Mouse (Mus musculus) forebrain, embryonic 13.5 days (tissue): Measurements from ENCODE around the gene Fam43b. TPM values are rescaled to one million over a fixed set of nuclear protein-coding genes. Genes with fewer than 3 reads are reported as not detected.

Experiments used
- ATAC-seq: fragments of 200-750 bp; cut with Nextera tagmentation; 2 replicates; pipeline ENCODE4 v1.8.0; 2017
- H3K27ac ChIP-seq: fragments of 300-500 bp; sonication (generic); 2 replicates; pipeline ENCODE4 v1.5.1; 2015; ENCODE audit warnings: inconsistent platforms, mild to moderate bottlenecking, moderate library complexity
- H3K27me3 ChIP-seq: fragments of 300-500 bp; sonication (generic); 2 replicates; pipeline ENCODE4 v1.6.1; 2015; ENCODE audit warnings: mild to moderate bottlenecking, inconsistent platforms
- H3K36me3 ChIP-seq: fragments of 300-500 bp; sonication (generic); 2 replicates; pipeline ENCODE4 v1.6.1; 2015; ENCODE audit warnings: mild to moderate bottlenecking, inconsistent platforms; ENCODE audit not compliant: poor library complexity, severe bottlenecking
- H3K4me1 ChIP-seq: fragments of 300-500 bp; sonication (generic); 2 replicates; pipeline ENCODE4 v1.6.1; 2015; ENCODE audit warnings: inconsistent platforms
- H3K4me2 ChIP-seq: fragments of 300-500 bp; sonication (generic); 2 replicates; pipeline ENCODE4 v1.6.1; 2015; ENCODE audit warnings: inconsistent platforms, mild to moderate bottlenecking, moderate library complexity
- H3K4me3 ChIP-seq: fragments of 300-500 bp; sonication (generic); 2 replicates; pipeline ENCODE4 v1.5.1; 2015; ENCODE audit warnings: mild to moderate bottlenecking, inconsistent platforms
- H3K9ac ChIP-seq: fragments of 300-500 bp; sonication (generic); 2 replicates; pipeline ENCODE4 v1.6.1; 2015; ENCODE audit warnings: mild to moderate bottlenecking, inconsistent platforms
- H3K9me3 ChIP-seq: fragments of 300-500 bp; sonication (generic); replicated peaks from 2 replicates; pipeline ENCODE4 v1.6.1; 2016; ENCODE audit warnings: inconsistent platforms
- WGBS: fragments of 180-500 bp; shearing (Covaris S2); methylation state at CpG from one replicate; pipeline ENCODE4 v1.1.7; 2015; 5-methylcytosine and 5-hydroxymethylcytosine counted together
- polyA plus RNA-seq: library from polyadenylated mRNA; unstranded; fragments of >200 nt; fragmentation: Nextera tagmentation; extraction: Ambion mirVana; gene quantifications from 2 replicates; pipeline ENCODE4 v1.2.1, GENCODE M21; 2015

Fam43b gene
- polyA plus RNA-seq, 1 experiment from 2014 or later, result 0.84 TPM

DNA sequence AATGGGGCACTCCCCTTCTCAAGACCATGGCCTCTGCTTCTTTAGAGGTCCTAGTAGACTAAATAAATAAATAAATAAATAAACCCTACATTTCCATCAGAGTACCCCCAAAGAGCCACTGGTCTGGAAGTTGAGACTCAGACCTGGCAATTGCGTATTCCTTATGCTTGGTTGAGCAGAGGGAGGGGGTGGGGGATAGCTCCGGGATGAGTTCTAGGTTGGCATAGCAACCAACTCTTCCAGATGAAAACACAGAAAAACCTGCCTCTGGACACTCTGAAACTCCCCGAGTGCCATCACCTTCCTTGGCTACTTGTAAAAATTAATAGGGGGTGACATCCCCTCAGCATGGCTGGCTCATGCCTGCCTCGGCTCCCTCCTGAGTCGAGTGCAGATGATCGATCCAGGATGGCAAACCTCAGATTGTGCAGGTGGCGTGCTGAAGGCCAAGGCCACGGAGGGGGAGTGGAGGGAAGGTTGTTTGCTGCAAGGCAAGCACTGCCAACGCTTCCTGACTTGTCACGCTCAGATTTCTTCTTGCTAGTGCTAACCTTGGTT is 16.1 kb downstream of the Fam43b start:
- peak overlapping the region; percentile 25; the same call in 1 of the 2 replicates for H3K27ac ChIP-seq
- H3K36me3 ChIP-seq, result no peaks in the 10 kb centered on the region
- peaks cover 11% of the 10 kb centered on the region for H3K4me1 ChIP-seq
- H3K4me2 ChIP-seq, result no peak overlapping the region
- H3K27me3 ChIP-seq, result no peaks in the 10 kb centered on the region
- no peak for ATAC-seq
- H3K4me3 ChIP-seq, result no peak overlapping the region
- WGBS, result 41% methylated on average over 10 of the region's 10 CpGs
- H3K9ac ChIP-seq, result no peak overlapping the region
- no peaks in the 10 kb centered on the region for H3K9me3 ChIP-seq

DNA sequence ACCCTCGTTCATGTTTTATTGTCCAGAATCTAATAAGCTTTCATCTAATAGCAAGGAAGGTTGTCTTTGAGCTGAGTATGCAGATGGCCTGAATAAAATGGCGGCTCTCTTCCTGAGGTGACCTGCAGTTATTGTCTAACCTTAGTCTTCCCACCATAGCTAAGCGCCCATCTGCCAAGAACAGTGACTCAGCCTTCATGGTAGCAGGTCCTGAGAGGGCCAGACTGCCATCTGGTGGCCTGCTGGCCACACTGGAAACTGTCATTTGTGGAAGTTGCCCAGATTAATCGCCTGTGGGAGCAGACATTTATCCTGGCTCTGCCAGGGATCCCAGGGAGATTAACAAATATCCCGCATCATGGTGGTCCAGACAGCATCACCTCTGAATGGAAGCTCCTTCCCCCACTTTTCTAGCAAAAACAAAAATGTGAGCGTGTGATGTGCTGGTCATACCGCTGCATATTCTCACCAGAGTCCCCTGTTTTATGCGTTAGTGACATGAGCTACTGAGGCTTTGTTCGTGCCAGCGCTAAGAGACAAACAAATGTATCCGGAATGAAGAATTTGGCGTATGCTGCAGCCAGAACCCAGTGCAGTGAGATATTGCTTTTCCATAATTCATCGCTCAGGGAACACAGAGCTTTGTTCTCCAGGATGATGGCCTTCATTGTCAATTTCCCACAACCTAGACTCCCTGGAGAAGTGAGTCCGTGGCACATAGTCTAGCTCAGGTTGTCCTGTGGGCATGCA is 17.1 kb downstream of the Fam43b start:
- peak; percentile 50; the same call in 1 of the 2 replicates for ATAC-seq
- Histone ChIP-seq H3K27ac (0 out of 2 replicates have a peak overlapping the region, but pooled peaks have one; percentile 25), H3K4me3 (no peak overlapping the region), H3K4me2 (no peak overlapping the region), H3K9ac (no peak overlapping the region), H3K4me1 (peaks cover 11% of the 10 kb centered on the region), H3K36me3 (no peaks in the 10 kb centered on the region), H3K27me3 (no peaks in the 10 kb centered on the region), H3K9me3 (no peaks in the 10 kb centered on the region)
- 49% methylated on average over 14 of the region's 14 CpGs for WGBS

DNA sequence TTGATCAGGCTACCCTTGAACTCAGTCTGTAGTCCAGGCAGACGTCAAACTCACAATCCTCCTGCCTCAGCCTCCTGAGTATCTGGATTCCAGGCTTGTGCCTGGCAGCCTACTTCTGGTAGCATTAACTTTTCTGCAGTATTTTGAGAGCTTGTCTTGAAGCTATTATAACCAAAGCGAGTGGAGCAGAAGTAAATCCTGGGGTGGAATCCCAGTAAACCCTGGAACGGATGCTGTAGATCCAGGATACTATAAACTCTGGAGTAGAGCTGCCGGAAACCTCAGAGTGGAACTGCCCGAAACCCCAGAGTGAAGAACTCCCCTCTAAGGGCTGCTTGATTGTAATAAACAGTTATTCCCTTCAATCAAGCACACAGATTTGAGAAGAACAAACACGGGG is 18.8 kb downstream of the Fam43b start:
- H3K27ac ChIP-seq, result no peak overlapping the region
- no peak overlapping the region for H3K4me3 ChIP-seq
- no peaks in the 10 kb centered on the region for H3K27me3 ChIP-seq
- no peak overlapping the region for H3K9ac ChIP-seq
- WGBS, result 54% methylated on average over 6 of the region's 6 CpGs
- no peak for ATAC-seq
- peaks cover 15% of the 10 kb centered on the region for H3K4me1 ChIP-seq
- H3K36me3 ChIP-seq, result no peaks in the 10 kb centered on the region
- H3K9me3 ChIP-seq, result no peaks in the 10 kb centered on the region
- H3K4me2 ChIP-seq, result no peak overlapping the region

DNA sequence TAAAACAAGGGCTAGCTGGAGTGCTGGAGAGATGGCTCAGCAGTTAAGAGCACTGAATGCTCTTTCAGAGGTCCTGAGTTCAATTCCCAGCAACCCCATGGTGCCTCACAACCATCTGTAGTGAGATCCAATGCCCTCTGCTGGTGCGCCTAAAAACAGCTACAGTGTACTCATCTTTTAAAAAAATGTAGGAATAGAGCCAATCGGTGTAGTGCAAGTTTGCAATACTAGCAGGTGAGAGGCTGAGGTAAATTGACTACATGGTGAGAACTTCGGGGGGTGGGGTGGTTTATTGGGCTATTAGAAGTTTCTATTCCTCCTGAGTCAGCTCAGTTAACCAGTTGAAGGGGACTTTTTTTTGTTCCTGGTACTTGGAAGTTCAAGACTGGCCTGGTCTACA is 21.2 kb downstream of the Fam43b start:
- H3K36me3 ChIP-seq, result no peaks in the 10 kb centered on the region
- H3K4me2 ChIP-seq, result no peak overlapping the region
- ATAC-seq, result no peak
- no peak overlapping the region for H3K27ac ChIP-seq
- H3K4me1 ChIP-seq, result peaks cover 11% of the 10 kb centered on the region
- H3K9ac ChIP-seq, result no peak overlapping the region
- no peak overlapping the region for H3K4me3 ChIP-seq
- whole genome bisulfite sequencing, result 86% methylated on average over 3 of the region's 3 CpGs
- H3K9me3 ChIP-seq, result no peaks in the 10 kb centered on the region
- H3K27me3 ChIP-seq, result no peaks in the 10 kb centered on the region

DNA sequence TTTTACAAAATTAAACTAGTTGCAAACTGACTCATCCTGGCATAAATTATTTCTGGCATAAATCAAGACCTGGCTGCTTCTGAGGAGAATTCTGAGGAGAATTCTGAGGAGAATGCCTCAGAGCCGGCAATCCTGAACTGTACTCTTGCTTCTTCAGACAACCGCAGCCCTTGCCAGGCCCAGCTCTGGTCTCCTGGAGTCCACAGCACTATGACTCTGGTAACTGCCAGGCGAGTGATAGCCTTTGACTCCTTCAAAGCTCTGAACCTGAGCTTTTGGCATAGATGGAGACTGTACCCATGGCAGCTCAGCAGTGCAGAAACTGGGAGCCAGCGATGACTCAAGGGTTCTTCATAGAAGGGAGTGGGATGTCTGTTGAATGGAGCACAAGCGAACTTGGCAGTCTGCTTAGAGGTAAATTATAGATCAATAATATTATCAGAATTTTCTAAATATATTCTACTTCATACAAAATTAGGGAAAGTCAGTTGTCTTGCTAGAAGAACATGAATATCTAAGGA is 25.3 kb downstream of the Fam43b start:
- H3K27ac ChIP-seq, result no peak overlapping the region
- no peak overlapping the region for H3K9ac ChIP-seq
- peaks cover 25% of the 10 kb centered on the region for H3K27me3 ChIP-seq
- H3K4me3 ChIP-seq, result no peak overlapping the region
- H3K36me3 ChIP-seq, result no peaks in the 10 kb centered on the region
- H3K4me1 ChIP-seq, result peaks cover 18% of the 10 kb centered on the region
- no peak overlapping the region for H3K4me2 ChIP-seq
- no peaks in the 10 kb centered on the region for H3K9me3 ChIP-seq
- 87% methylated on average over 5 of the region's 5 CpGs for WGBS
- ATAC-seq, result no peak

DNA sequence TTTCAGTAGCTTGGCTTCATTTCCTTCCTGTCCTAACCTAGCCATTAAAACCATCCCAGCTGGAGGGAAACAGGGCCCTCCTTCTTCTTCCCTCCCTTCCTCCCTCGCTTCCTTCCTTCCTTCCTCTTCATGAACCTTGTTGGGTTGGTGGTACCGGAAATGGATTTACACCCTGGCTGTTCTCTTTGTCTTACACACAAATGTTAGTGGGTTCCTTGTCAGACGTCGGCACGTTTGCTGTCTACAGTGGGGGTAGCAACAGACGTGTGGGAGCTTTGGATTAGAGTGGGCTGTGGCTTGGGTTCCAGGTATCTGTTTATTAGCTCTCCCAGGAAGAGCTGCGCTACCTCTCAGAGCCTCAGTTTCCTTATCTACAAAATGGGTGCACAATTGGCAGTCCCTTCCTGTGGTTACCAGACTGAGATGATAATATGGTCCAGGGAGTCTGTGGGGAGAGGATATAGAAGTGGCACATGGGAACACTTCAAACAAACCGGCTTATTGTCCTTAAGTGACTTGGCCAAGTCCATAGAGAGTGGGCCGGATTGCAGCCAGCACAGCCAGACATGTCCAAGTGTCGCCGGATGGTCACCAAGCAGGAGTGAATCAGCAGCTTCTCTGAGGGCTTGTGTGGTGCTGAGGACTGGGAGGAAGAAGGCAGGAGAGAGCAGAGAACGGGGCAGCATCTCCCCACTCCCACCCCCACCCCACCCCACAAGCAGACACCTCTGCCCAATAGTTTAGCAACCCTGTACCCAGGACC is 27.6 kb downstream of the Fam43b start:
- Histone ChIP-seq H3K9ac (no peak overlapping the region), H3K4me1 (peaks cover 18% of the 10 kb centered on the region), H3K36me3 (no peaks in the 10 kb centered on the region), H3K4me2 (no peak overlapping the region), H3K27ac (no peak overlapping the region), H3K4me3 (no peak overlapping the region), H3K9me3 (no peaks in the 10 kb centered on the region), H3K27me3 (peaks cover 28% of the 10 kb centered on the region)
- ATAC-seq, result no peak
- WGBS, result 83% methylated on average over 12 of the region's 12 CpGs

DNA sequence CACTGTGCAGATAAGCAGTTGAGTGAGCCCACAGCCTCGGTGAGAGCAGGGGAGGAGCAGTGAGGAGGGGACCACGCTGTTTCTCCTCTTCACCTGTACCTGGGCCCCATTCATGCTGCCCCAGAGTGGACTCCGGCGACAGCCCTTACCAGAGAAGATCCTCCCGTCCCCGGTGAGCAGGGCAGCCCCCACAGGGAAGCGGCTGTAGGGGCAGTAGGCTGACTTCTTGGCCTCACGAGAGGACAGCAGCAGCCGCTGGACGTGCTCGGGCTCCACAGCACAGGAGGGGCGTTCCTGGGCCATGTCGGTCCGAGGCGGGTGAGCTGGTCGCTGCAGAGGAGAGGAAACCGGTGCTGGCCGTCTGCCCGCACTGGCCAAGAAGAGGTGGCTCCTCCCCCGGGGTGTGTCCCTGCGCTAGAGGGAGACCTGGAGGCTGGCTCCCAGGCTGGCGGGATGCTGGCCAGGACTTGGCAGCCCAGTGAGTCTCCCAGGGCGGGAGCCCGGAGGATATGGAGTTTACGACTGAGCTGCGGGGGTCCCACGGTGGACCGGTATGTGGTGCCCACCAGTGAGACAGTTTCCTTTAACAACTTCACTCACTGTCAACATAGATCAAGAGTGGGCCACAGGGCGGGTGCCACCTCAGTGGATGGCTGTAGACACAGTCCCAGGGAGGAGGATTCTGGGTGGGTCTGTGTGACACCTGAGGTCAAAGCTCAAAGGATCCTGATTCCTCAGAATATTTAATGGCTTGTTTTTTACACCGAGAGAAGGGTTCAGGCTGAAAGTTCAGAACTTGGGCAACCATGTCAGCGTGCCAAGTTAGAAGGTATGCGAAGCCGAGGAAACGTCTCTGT is 28.5 kb downstream of the Fam43b start, which contains the start of gene Cda:
Cda (minus strand) TSS at position 352 of the 857 bp plus-strand sequence.
- Histone ChIP-seq H3K4me1 (peaks cover 14% of the 10 kb centered on the region), H3K36me3 (no peaks in the 10 kb centered on the region), H3K27me3 (peaks cover 28% of the 10 kb centered on the region), H3K4me3 (peak within 1 kb of the TSS; percentile 28), H3K9ac (peak within 1 kb of the TSS; percentile 48), H3K27ac (no peak within 1 kb of the TSS), H3K4me2 (peak within 1 kb of the TSS; percentile 62), H3K9me3 (no peaks in the 10 kb centered on the region)
- 10% methylated on average over 34 of the region's 34 CpGs for WGBS
- peak; percentile 63; the same call in 1 of the 2 replicates for ATAC-seq

DNA sequence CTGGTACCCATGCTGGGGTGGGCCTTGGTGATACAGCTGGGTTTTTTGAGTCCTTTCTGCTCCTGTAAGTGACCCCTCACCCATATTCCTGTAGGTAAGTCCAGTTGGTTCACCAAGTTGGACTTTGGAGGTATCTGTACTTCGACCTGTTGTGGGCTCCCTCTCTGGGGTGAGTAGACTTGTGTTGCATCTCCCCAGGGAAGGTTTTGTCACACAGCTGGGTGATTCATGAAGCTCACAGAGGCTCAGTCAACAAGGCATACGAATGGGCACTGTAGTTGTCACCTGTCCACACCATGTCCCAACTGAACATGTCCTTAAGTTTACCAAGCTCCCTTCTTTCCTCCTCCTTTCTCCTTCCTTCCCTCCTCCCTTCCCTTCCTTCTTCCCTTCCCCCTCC is 29.8 kb downstream of the Fam43b start:
- H3K9ac ChIP-seq, result no peak overlapping the region
- 82% methylated on average over 2 of the region's 2 CpGs for WGBS
- H3K4me3 ChIP-seq, result no peak overlapping the region
- H3K4me2 ChIP-seq, result no peak overlapping the region
- H3K27ac ChIP-seq, result no peak overlapping the region
- peaks cover 28% of the 10 kb centered on the region for H3K27me3 ChIP-seq
- H3K36me3 ChIP-seq, result no peaks in the 10 kb centered on the region
- no peaks in the 10 kb centered on the region for H3K9me3 ChIP-seq
- ATAC-seq, result no peak
- peaks cover 17% of the 10 kb centered on the region for H3K4me1 ChIP-seq

DNA sequence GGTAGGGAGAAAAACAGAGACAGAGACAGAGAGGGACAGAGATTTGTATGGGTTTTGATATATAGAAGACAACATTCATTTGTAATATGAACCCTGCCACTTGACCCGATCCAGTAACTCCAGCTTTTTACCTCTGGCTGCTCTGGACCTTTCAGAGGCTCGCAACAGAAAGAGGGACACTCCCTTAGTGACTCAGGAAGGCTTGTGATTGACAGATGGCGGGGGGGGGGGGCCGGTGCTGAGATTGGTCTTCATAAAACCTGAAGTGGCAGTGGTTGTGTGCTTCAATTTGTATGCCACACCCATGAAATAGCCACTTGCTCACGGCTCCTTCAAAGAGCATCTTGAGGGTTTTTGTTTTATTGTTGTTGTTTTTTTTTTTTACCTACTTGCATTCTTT is 32.8 kb downstream of the Fam43b start:
- no peak overlapping the region for H3K27ac ChIP-seq
- ATAC-seq, result no peak
- no peaks in the 10 kb centered on the region for H3K36me3 ChIP-seq

DNA sequence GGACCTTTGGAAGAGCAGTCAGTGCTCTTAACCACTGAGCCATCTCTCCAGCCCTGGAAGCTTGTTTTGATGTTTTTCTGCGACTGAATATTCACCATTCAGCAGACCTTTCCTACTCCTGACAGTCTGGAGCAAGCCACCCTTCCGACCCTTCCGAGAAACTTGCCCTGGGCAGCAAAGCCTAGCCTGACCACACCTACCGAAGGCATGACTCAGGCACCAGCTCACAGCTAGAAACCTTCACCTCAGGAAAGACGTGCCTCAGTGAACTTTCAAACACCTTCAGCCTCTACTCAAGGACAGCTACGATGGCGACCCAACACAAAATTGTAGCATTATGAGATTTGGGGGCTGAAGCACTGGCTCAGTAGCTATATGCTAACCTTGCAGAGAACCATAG is 33.4 kb downstream of the Fam43b start:
- no peak overlapping the region for H3K9ac ChIP-seq
- H3K9me3 ChIP-seq, result no peaks in the 10 kb centered on the region
- H3K4me1 ChIP-seq, result peaks cover 21% of the 10 kb centered on the region
- ATAC-seq, result no peak
- H3K4me3 ChIP-seq, result no peak overlapping the region
- no peak overlapping the region for H3K4me2 ChIP-seq
- peaks cover 18% of the 10 kb centered on the region for H3K27me3 ChIP-seq
- no peaks in the 10 kb centered on the region for H3K36me3 ChIP-seq
- no peak overlapping the region for H3K27ac ChIP-seq
- WGBS, result 85% methylated on average over 7 of the region's 7 CpGs

More for the DNA sequence above, 32.8 kb downstream of the Fam43b start:
- Histone ChIP-seq H3K9me3 (no peaks in the 10 kb centered on the region), H3K9ac (no peak overlapping the region), H3K4me2 (no peak overlapping the region), H3K27me3 (peaks cover 22% of the 10 kb centered on the region), H3K4me3 (no peak overlapping the region), H3K4me1 (peaks cover 27% of the 10 kb centered on the region)
- 73% methylated on average over 5 of the region's 5 CpGs for WGBS

DNA sequence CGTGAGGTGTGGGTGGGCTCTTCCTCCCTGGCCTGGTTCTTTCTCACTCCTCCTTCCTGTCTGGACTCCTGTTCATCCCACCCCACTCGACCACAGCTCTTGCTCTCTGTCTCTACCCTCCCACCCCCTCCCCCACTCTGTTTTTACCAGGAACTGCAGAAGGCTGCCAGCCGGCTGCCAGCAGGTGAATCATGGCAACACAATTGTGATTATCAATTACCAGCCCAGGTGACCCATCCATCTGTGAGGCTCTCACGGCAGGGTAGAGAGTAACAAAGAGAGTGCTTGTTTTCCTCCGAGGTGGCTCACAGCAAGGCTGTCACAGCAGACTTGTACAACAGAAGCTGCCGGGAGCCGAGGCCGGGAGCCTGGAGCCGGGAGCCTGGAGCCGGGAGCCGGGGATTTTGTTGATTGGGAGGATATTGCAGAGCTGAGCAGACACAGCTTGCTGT is 34.9 kb downstream of the Fam43b start:
- Histone ChIP-seq H3K27me3 (peaks cover 6% of the 10 kb centered on the region), H3K4me1 (peaks cover 13% of the 10 kb centered on the region), H3K36me3 (no peaks in the 10 kb centered on the region), H3K4me2 (peak overlapping the region; percentile 40), H3K9ac (peak overlapping the region; percentile 50), H3K9me3 (no peaks in the 10 kb centered on the region), H3K4me3 (0 out of 2 replicates have a peak overlapping the region, but pooled peaks have one; percentile 7), H3K27ac (peak overlapping the region; percentile 61)
- 4% methylated on average over 11 of the region's 11 CpGs for WGBS
- ATAC-seq, result no peak
